Mouse (Mus musculus) right cerebral cortex, postnatal 36 days (tissue): ENCODE results near the gene Nck2.
A peak's percentile ranks its signal among the peaks of the same experiment; 100 is the strongest.

Experiments
- DNase-seq, 2 experiments: peaks; one replicate each; pipeline ENCODE4 v3.0.0; 2022; ENCODE audit warnings: low spot score in 2 of 2, mixed read lengths in 1 of 2

The Nck2 gene

GRCm38 (mm10) chr1:43433853-43434252 lies 10.5 kb upstream of the Nck2 start:
- DNase-seq = no peak

- no peak for DNase-seq
Measured at GRCm38 (mm10) chr1:43436554-43436953, 7.8 kb upstream of the Nck2 start.

DNA sequence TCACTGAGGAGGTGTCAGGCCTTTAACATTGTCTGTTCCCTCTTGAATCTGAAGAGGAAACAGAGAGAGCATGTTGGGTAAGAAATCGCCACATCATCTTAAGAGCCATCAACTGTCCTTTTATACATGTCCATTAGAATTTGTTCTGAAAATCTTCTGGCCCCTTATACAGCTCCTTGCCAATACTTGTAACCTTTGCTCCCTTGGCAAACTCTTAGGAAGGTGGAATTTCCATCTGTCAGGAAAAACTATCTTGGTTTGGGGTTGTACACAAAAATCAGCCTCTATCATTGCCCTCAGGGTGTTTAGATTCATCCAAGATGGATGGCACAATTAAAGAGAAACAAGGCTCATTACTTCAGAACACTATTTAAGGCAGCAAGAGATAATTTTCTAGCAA lies 5.1 kb upstream of the Nck2 start:
- DNase-seq = no peak

GRCm38 (mm10) chr1:43442568-43442967 lies 1.8 kb upstream of the Nck2 start:
- DNase-seq = no peak

- DNase-seq = peak; percentile 54 to 65
Measured at GRCm38 (mm10) chr1:43445170-43446088, 1.1 kb downstream of the Nck2 start.

- DNase-seq = no peak
Measured at GRCm38 (mm10) chr1:43446089-43446533, 1.7 kb downstream of the Nck2 start.

GRCm38 (mm10) chr1:43446731-43447601 lies 2.6 kb downstream of the Nck2 start:
- DNase-seq = no peak

- no peak for DNase-seq
Measured at GRCm38 (mm10) chr1:43447602-43448287, 3.4 kb downstream of the Nck2 start.

DNA sequence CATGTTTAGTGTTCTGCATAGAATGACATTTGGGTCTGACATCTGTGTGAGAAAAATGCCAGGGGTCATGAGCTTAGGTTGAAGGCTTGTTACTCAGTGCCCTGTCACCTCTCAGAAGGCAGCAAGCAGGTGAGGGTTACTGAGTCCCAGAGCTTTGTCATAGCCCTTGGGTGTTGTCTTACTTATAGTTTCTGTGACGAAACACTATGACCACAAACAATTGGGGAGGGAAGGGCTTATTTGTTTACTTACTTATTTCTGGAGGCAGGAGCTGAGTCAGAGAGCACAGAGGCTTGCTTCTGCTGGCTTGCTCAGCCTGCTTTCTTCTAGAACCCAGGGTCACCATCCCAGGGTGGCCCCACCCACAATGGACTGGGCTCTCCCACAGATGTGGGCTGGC lies 6.4 kb downstream of the Nck2 start:
- no peak for DNase-seq

DNA sequence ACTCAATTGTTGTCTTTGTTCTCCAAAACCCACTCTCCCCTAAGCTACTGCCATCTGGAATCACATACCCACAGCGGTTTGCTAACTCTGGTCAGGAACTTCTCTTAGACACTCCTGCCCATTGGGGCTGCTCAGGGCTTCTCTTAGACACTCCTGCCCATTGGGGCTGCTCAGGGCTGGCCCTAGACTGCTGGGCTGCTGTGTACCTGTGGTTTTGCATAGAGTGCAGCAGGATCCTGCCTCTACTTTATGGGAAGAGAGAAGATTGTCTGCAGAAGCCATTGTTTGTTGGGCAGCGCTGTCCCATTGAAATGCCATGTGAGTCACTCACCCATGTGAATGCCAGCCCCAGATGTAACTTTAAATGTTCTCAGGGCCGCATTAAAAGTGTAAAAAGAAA lies 9.3 kb downstream of the Nck2 start:
- no peak for DNase-seq

GRCm38 (mm10) chr1:43454741-43455140 lies 10.4 kb downstream of the Nck2 start:
- DNase-seq = no peak

DNA sequence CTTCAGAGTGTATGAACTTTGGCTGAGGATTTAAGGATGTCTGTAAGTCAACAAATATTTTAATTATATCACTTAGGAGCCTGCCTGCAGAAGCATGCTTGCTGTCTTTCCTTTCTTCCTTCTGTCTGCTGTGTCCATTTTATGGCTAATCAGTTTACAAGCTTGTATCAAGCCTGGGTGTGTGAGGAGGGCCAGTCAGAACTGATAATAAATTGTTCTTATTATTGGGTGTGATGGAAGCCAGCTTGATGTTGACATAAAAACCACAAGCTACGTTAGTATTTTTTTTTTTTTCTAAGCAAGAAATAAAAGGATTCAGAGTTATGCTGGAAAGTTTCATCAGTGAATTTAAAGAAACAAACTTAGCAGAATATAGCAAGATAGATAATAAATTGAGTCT lies 10.8 kb downstream of the Nck2 start:
- no peak for DNase-seq

GRCm38 (mm10) chr1:43457012-43457766 lies 12.8 kb downstream of the Nck2 start:
- no peak for DNase-seq

DNA sequence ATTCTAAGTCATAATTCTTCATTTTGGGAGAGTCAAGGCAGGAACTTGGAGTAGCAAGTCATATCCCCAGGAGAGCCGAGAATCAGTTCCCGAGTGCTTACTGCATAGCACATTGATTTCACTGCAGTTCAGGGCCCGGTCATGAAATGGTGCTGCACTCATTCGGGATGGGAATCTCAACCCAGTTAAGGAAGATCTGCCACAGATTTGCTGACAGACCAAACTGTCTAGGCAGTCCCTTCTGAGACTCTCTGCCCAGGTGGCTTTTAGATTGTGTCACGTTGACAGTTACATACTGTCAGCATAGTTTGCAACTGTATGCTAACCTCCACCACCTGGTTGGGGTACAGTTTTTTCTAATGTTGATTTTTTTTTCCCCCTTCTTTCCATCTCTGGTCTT lies 16.1 kb downstream of the Nck2 start:
- no peak for DNase-seq

GRCm38 (mm10) chr1:43462666-43463065 lies 18.3 kb downstream of the Nck2 start:
- no peak for DNase-seq

- peak; percentile 48 to 56 for DNase-seq
Measured at GRCm38 (mm10) chr1:43463941-43464682, 19.7 kb downstream of the Nck2 start.

DNA sequence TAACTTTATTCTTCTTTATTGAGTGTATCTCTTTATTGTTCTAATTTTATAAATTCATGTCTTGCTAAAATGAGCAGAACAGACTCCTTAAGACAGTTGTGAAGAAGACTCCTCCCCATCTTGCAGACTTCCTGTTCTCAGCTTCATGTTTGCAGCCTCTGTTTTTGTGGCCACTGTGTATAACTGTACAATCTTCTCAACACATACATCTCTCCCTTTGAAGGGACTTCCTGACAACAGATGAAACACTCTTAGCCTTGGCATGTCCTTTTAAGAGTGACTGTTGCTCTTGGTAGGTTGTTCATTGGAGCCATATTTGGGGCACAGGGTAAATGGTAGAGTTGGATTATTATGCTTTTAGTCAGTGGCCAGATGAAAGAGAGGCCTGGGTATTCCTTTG lies 20.6 kb downstream of the Nck2 start:
- DNase-seq = no peak

DNA sequence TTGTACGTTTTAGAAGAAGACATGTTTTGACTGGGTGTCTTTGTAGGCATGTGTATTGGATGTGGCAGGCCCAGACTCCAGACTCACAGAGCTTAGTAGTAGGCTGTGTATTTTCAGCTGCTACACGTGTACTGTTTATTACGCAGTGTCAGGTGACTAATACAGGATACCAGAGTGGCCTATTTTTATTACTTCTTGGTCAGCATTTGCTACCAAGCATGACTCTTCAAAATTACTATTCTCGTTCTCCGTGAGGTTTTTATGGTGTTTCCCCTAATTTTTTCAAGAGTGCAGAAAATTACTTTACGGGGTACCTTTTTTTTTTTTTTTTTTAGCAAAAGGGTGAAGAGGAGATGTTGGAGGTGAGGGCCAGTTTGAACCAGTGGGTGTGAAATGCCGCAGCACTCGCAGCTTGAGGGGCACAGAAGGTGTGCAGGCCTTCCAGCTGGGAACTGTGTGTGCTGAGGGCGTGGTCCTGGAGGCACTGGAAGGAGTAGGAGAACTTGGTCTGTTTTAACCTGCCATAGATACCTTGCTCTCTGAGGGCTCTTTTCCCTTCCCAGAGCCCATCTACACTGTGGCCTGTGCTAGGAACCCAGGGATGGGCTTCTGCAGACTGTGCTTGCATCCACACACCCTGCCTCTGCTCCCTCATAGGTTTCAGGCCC lies 21.7 kb downstream of the Nck2 start:
- DNase-seq = no peak

- peak in 1 of 2 experiments; percentile 49 for DNase-seq
Measured at GRCm38 (mm10) chr1:43467656-43468055, 23.3 kb downstream of the Nck2 start.

- no peak for DNase-seq
Measured at GRCm38 (mm10) chr1:43468207-43468606, 23.8 kb downstream of the Nck2 start.
